Mouse (Mus musculus) erythroblast, embryonic 14.5 days (primary cell): ENCODE measurements around the gene Alox5ap.

ENCODE experiments used
- GATA1 ChIP-seq: IDR thresholded peaks from 2 replicates; pipeline ENCODE4 v1.6.1; 2012; ENCODE audit warnings: low read length, inconsistent platforms, mixed read lengths
- TAL1 ChIP-seq: IDR thresholded peaks from 3 replicates; pipeline ENCODE4 v1.6.1; 2012; ENCODE audit warnings: low read length, inconsistent platforms, mixed read lengths

GRCm38 (mm10) chr5:149224666-149225065 is 39.9 kb upstream of the Alox5ap start:
- TF ChIP-seq TAL1 (no peak), GATA1 (no peak)
